Mouse (Mus musculus) ES-E14 (cell line): Measurements from ENCODE around the gene Gm10337. TPM values are rescaled to one million over a fixed set of nuclear protein-coding genes. Genes with fewer than 3 reads are reported as not detected.

Experiments used
- DNase-seq: peaks from one replicate; pipeline ENCODE4 v3.0.0-alpha.2; 2013; ENCODE audit warnings: low read depth, low spot score
- H3K27ac ChIP-seq: 2 replicates; pipeline ENCODE4 v1.5.1; 2012; ENCODE audit warnings: low read depth, mild to moderate bottlenecking, low read length, moderate library complexity, mixed read lengths; ENCODE audit not compliant: poor library complexity, insufficient read depth, severe bottlenecking
- H3K36me3 ChIP-seq: 2 replicates; pipeline ENCODE4 v1.6.1; 2012; ENCODE audit warnings: mild to moderate bottlenecking, low read length, moderate library complexity, mixed read lengths; ENCODE audit not compliant: control insufficient read depth, poor library complexity, insufficient read depth, severe bottlenecking
- H3K4me1 ChIP-seq, 2 experiments: fragments of 150-350 bp in 1 of 2; sonication (generic) in 1 of 2; 2 replicates each; pipeline ENCODE4 v1.6.1; 2012; ENCODE audit warnings: low read length in 2 of 2, mild to moderate bottlenecking in 1 of 2, mixed read lengths in 1 of 2; ENCODE audit not compliant: control insufficient read depth in 2 of 2, insufficient read depth in 2 of 2, poor library complexity in 1 of 2
- H3K4me3 ChIP-seq, 2 experiments: fragments of 150-350 bp in 1 of 2; sonication (generic) in 1 of 2; 2 replicates each; pipeline ENCODE4 v1.5.1; 2012; ENCODE audit warnings: low read length in 2 of 2, low read depth in 1 of 2, mild to moderate bottlenecking in 1 of 2, mixed read lengths in 1 of 2; ENCODE audit not compliant: insufficient read depth in 1 of 2, poor library complexity in 1 of 2, severe bottlenecking in 1 of 2
- H3K9ac ChIP-seq: 2 replicates; pipeline ENCODE4 v1.6.1; 2012; ENCODE audit warnings: low read depth, mild to moderate bottlenecking, low read length, mixed read lengths; ENCODE audit not compliant: poor library complexity, insufficient read depth, severe bottlenecking
- H3K9me3 ChIP-seq: fragments of 150-350 bp; sonication (generic); 2 replicates; pipeline ENCODE4 v1.6.1; 2012; ENCODE audit warnings: low read depth, mild to moderate bottlenecking, low read length; ENCODE audit not compliant: control insufficient read depth, insufficient read depth
- CHD2 ChIP-seq: IDR thresholded peaks from 2 replicates; pipeline ENCODE4 v1.6.1; 2014; ENCODE audit warnings: mild to moderate bottlenecking, low read depth, low read length, inconsistent platforms
- HCFC1 ChIP-seq: IDR thresholded peaks from 2 replicates; pipeline ENCODE4 v1.6.1; 2012; ENCODE audit warnings: low read length, inconsistent platforms, borderline replicate concordance; ENCODE audit not compliant: insufficient read depth
- MAFK ChIP-seq: IDR thresholded peaks from 2 replicates; pipeline ENCODE4 v1.6.1; 2014; ENCODE audit warnings: mild to moderate bottlenecking, low read depth, low read length, inconsistent platforms; ENCODE audit not compliant: insufficient read depth
- ZC3H11A ChIP-seq: IDR thresholded peaks from 2 replicates; pipeline ENCODE4 v1.6.1; 2012; ENCODE audit warnings: low read depth, mild to moderate bottlenecking, inconsistent platforms, low read length, borderline replicate concordance
- ZNF384 ChIP-seq: IDR thresholded peaks from 2 replicates; pipeline ENCODE4 v1.6.1; 2012; ENCODE audit warnings: low read depth, low read length, inconsistent platforms
- in situ Hi-C, 2 experiments: fragments of 600-800 bp; cut with MboI; formaldehyde crosslinking; loops; one replicate each; pipeline ENCODE4 v1.15.1; 2025; ENCODE audit warnings: low sequenced_read_pairs in 2 of 2, inconsistent platforms in 1 of 2; ENCODE audit not compliant: unreplicated experiment in 2 of 2
- total RNA-seq: library from RNA; depleted of rRNA; stranded (reverse); fragments of 300-350 nt; gene quantifications from 2 replicates; pipeline ENCODE4 v1.2.3, GENCODE M21; 2012

The Gm10337 gene
- total RNA-seq, 1 experiment = not detected

DNA sequence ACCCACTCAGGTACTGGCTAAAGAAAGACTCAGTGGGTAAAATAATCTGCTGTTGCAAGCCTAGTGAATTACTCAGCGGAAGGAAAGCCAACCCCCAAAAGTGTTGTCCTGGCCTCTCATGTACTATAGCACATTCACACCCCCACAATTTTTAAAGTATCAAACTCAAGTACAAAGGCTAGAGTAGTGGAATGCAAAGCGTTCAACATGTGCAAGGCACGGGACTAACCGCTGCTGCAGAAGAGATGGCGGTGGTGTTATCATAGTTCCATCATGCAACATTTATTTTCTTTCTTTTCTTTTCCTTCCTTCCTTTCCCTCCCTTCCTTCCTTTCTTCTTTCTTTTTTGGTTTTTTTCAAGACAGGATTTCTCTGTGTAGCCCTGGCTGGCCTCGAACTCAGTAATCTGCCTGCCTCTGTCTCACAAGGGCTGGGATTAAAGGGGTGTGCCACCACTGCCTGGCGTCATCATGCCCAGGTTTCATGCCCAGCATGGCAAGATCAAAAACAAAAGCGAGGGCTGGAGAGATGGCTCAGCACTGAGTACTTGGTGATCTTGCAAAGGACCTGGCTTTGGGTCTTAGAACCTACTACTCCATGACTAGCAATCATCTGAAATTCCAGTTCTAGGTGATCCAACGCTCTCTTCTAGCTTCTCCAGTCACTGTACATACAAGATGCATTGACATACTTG lies 2.4 kb downstream of the Gm10337 start:
- H3K9ac ChIP-seq = no peak overlapping the region
- peaks cover 0 to 12% of the 10 kb centered on the region in 2 experiments; a peak in 3 of 4 replicates for H3K4me1 ChIP-seq
- no peak for TF ChIP-seq CHD2
- no peak for TF ChIP-seq ZNF384
- TF ChIP-seq ZC3H11A = no peak
- no peak for TF ChIP-seq HCFC1
- no peak for TF ChIP-seq MAFK
- H3K9me3 ChIP-seq = no peaks in the 10 kb centered on the region
- H3K4me3 ChIP-seq = no peak overlapping the region
- DNase-seq = no peak
- no peak overlapping the region for H3K27ac ChIP-seq
- peaks cover 37% of the 10 kb centered on the region for H3K36me3 ChIP-seq
- in situ Hi-C loops = no loop called here

DNA sequence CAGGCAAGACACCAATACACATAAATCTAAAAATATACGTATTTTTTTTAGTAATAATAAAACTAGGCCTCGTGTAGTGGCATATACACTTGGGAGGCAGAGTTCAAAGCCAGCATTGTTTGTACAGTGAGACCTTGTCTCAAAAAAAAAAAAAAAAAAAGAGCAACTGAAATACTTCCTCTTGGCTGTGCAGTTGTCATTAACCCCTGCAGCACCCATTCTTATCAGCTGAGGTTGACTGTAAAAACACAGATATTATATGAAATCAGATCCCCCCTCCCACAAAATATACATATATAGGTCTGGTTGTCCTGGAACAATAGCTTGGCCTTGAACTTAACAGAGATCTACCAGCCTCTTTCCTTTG lies 2.9 kb downstream of the Gm10337 start:
- no peak overlapping the region for H3K4me3 ChIP-seq
- no peak overlapping the region for H3K27ac ChIP-seq
- H3K9ac ChIP-seq = no peak overlapping the region
- peaks cover 0 to 15% of the 10 kb centered on the region in 2 experiments; a peak in 3 of 4 replicates for H3K4me1 ChIP-seq
- TF ChIP-seq MAFK (no peak), ZNF384 (peak; percentile 70)
- in situ Hi-C loops = no loop called here
- H3K9me3 ChIP-seq = no peaks in the 10 kb centered on the region
- no peak for DNase-seq
- peaks cover 32% of the 10 kb centered on the region for H3K36me3 ChIP-seq

DNA sequence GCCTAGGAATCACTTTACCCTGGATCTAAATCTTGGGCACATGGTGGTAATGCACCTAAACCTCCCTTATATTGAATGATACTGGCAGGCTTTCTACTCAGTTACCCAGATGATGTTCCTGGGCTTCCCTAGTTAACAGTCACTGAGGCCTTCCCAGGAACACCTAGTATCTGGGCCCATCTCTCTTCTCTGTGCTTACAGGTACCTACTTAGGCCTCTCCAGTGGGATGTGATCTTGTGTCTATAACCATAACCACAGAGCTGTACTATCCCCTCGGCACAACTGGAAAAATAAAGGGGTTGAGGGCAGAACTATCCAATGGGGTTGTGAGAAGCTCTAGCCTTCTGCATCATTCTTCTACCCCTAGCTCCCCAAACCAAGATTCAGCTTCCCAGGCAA lies 3.3 kb downstream of the Gm10337 start:
- H3K27ac ChIP-seq = no peak overlapping the region
- no peak for DNase-seq
- in situ Hi-C loops = no loop called here

DNA sequence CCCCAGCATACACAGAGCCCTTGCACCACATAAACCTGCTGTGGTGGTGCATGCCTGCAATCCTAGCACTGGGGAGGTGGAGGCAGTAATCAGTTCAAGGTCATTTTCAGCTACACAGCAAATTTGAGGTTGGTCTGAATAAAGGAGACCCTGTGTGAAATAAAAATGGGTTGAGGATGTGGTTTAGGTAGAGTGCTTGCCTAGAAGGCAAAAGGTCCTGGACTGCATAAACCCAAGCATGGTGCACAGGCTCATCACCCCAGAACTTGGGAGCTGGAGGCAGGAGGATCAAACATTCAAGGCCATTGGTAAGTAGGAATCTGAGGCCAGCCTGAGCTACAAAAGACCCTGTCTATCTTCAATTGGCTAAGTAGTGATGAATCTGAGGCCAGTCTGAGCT lies 4.0 kb downstream of the Gm10337 start:
- Histone ChIP-seq H3K4me1 (peaks cover 0 to 17% of the 10 kb centered on the region in 2 experiments; a peak in 3 of 4 replicates), H3K9ac (no peak overlapping the region), H3K4me3 (no peak overlapping the region), H3K27ac (no peak overlapping the region), H3K9me3 (no peaks in the 10 kb centered on the region), H3K36me3 (peaks cover 22% of the 10 kb centered on the region)
- in situ Hi-C loops = no loop called here
- TF ChIP-seq MAFK = no peak
- TF ChIP-seq HCFC1 = no peak
- TF ChIP-seq CHD2 = no peak
- no peak for TF ChIP-seq ZNF384
- DNase-seq = no peak

More for the DNA sequence above, 3.3 kb downstream of the Gm10337 start:
- Histone ChIP-seq H3K36me3 (peaks cover 28% of the 10 kb centered on the region), H3K4me1 (peaks cover 0 to 18% of the 10 kb centered on the region in 2 experiments; a peak in 3 of 4 replicates), H3K9ac (no peak overlapping the region), H3K4me3 (no peak overlapping the region), H3K9me3 (no peaks in the 10 kb centered on the region)
- TF ChIP-seq HCFC1 (no peak), CHD2 (no peak), ZNF384 (no peak), ZC3H11A (no peak), MAFK (no peak)

DNA sequence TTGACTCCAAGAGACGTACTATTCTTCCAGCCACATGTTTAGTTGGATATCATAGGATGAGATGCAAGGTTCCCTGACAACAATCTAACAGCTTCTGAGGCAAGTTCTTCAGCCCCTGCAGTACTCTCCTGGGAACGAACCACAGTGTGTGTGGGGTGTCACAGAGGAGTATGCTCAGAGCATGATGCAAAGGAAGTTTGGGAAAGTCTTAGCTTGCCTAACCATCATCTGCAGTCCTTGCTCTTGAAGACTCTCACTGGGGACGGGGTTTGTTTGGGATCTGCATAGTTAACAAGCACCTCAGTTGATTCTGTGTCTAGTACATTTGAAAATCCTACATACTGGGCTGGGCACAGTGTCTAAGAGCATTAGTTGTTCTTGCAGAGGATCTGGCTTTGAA lies 4.8 kb downstream of the Gm10337 start:
- H3K27ac ChIP-seq = no peak overlapping the region
- no peaks in the 10 kb centered on the region for H3K9me3 ChIP-seq
- H3K4me1 ChIP-seq = peaks cover 0 to 17% of the 10 kb centered on the region in 2 experiments; a peak in 3 of 4 replicates
- TF ChIP-seq ZC3H11A = no peak
- TF ChIP-seq CHD2 = peak; percentile 18; the same call in 1 of the 2 replicates
- H3K4me3 ChIP-seq = no peak overlapping the region
- DNase-seq = no peak
- in situ Hi-C loops = no loop called here
- H3K9ac ChIP-seq = no peak overlapping the region
- peaks cover 17% of the 10 kb centered on the region for H3K36me3 ChIP-seq
